Mouse (Mus musculus) spleen, adult 2 months (tissue): ENCODE measurements around the gene Rrp1b. TPM values are rescaled to one million over a fixed set of nuclear protein-coding genes. Genes with fewer than 3 reads are reported as not detected.
"Not testable (repeated sequence)": the region's sequence is repeated elsewhere in the genome, so short reads cannot be mapped to it uniquely, and the experiment has no call there.

Experiments used
- DNase-seq, 2 experiments: peaks; one replicate each; pipeline versions ENCODE4 v3.0.0 to v3.0.0-alpha.2; 2012 to 2021; ENCODE audit warnings: low spot score in 2 of 2, low read depth in 1 of 2
- H3K27ac ChIP-seq: fragments of 200-500 bp; 2 replicates; pipeline ENCODE4 v1.5.1; 2012; ENCODE audit warnings: low read length, inconsistent platforms; ENCODE audit not compliant: insufficient read depth
- H3K27me3 ChIP-seq: fragments of 200-500 bp; 2 replicates; pipeline ENCODE4 v1.6.1; 2012; ENCODE audit warnings: mild to moderate bottlenecking, moderate library complexity, low read length, inconsistent platforms; ENCODE audit not compliant: control insufficient read depth, insufficient read depth
- H3K36me3 ChIP-seq: fragments of 200-500 bp; 2 replicates; pipeline ENCODE4 v1.6.1; 2012; ENCODE audit warnings: mild to moderate bottlenecking, low read length, inconsistent platforms; ENCODE audit not compliant: control insufficient read depth, insufficient read depth
- H3K4me1 ChIP-seq: fragments of 200-500 bp; 2 replicates; pipeline ENCODE4 v1.6.1; 2011; ENCODE audit warnings: inconsistent platforms; ENCODE audit not compliant: control insufficient read depth, insufficient read depth, insufficient read length
- H3K4me3 ChIP-seq: fragments of 200-500 bp; 2 replicates; pipeline ENCODE4 v1.5.1; 2011; ENCODE audit warnings: mild to moderate bottlenecking, inconsistent platforms; ENCODE audit not compliant: insufficient read depth, insufficient read length; ENCODE audit errors: extremely low read depth
- CTCF ChIP-seq: fragments of 200-500 bp; IDR thresholded peaks from 2 replicates; pipeline ENCODE4 v1.5.1; 2011; ENCODE audit warnings: mild to moderate bottlenecking, inconsistent platforms; ENCODE audit not compliant: insufficient read depth, insufficient read length, insufficient replicate concordance; ENCODE audit errors: extremely low read depth
- POLR2A ChIP-seq: fragments of 200-500 bp; IDR thresholded peaks from 2 replicates; pipeline ENCODE4 v1.6.1; 2011; ENCODE audit warnings: low read depth, low read length, inconsistent platforms
- WGBS: fragments of 180-500 bp; shearing (Covaris S2); methylation state at CpG from one replicate; pipeline ENCODE4 v1.1.7; 2018; 5-methylcytosine and 5-hydroxymethylcytosine counted together
- polyA plus RNA-seq: library from polyadenylated mRNA; depleted of rRNA; stranded (reverse); fragments of >200 nt; gene quantifications from 2 replicates; pipeline ENCODE4 v1.2.3, GENCODE M21; 2012; rRNA removed

Rrp1b gene
- polyA plus RNA-seq, 1 experiment, result 9.4 TPM

GRCm38 (mm10) chr17:32107877-32108276 lies 72.0 kb downstream of the Rrp1b start:
- H3K27ac ChIP-seq, result no peak overlapping the region
- 63% methylated on average over 5 of the region's 5 CpGs for WGBS
- no peak for TF ChIP-seq POLR2A
- H3K36me3 ChIP-seq, result no peaks in the 10 kb centered on the region
- DNase-seq, result no peak
- H3K4me3 ChIP-seq, result no peak overlapping the region
- H3K27me3 ChIP-seq, result no peaks in the 10 kb centered on the region
- H3K4me1 ChIP-seq, result no peaks in the 10 kb centered on the region

GRCm38 (mm10) chr17:32108320-32109011 lies 72.6 kb downstream of the Rrp1b start:
- 57% methylated on average over 5 of the region's 5 CpGs for WGBS
- H3K27me3 ChIP-seq, H3K36me3 ChIP-seq, DNase-seq, H3K27ac ChIP-seq, H3K4me1 ChIP-seq, H3K4me3 ChIP-seq: not testable (repeated sequence)

- H3K4me3 ChIP-seq, result no peak overlapping the region
- no peaks in the 10 kb centered on the region for H3K36me3 ChIP-seq
- no peak for DNase-seq
- 63% methylated on average over 6 of the region's 6 CpGs for WGBS
- TF ChIP-seq POLR2A (no peak), CTCF (no peak)
- no peak overlapping the region for H3K27ac ChIP-seq
- peaks cover 4% of the 10 kb centered on the region; the same call in 1 of the 2 replicates for H3K4me1 ChIP-seq
- H3K27me3 ChIP-seq, result peaks cover 6% of the 10 kb centered on the region
Measured at GRCm38 (mm10) chr17:32109201-32109940, 73.5 kb downstream of the Rrp1b start.

GRCm38 (mm10) chr17:32110424-32110823 lies 74.5 kb downstream of the Rrp1b start:
- Histone ChIP-seq H3K27me3 (peaks cover 6% of the 10 kb centered on the region), H3K36me3 (no peaks in the 10 kb centered on the region), H3K4me1 (peaks cover 4% of the 10 kb centered on the region; the same call in 1 of the 2 replicates), H3K27ac (no peak overlapping the region), H3K4me3 (no peak overlapping the region)
- no peak for DNase-seq
- TF ChIP-seq POLR2A (no peak), CTCF (no peak)
- WGBS, result 75% methylated on average over 2 of the region's 2 CpGs

- H3K27me3 ChIP-seq, result peaks cover 6% of the 10 kb centered on the region
- TF ChIP-seq POLR2A (no peak), CTCF (no peak)
- no peak for DNase-seq
- WGBS, result 56% methylated on average over 10 of the region's 10 CpGs
- H3K4me3 ChIP-seq, result no peak overlapping the region
- H3K36me3 ChIP-seq, result no peaks in the 10 kb centered on the region
- H3K27ac ChIP-seq, result no peak overlapping the region
- peaks cover 4% of the 10 kb centered on the region; the same call in 1 of the 2 replicates for H3K4me1 ChIP-seq
Measured at GRCm38 (mm10) chr17:32110980-32111780, 75.3 kb downstream of the Rrp1b start.

Other genes starting within 250 kb of the Rrp1b start
- gene Sik1, start 180.3 kb upstream of the Rrp1b start, polyA plus RNA-seq, result 56.4 and 67.8 TPM in 2 replicates
- gene Hsf2bp, start 249 bp downstream of the Rrp1b start, polyA plus RNA-seq, result 0.15 TPM in 1 of 2 replicates, not detected in the other
- 23.5 and 24.5 TPM in 2 replicates for gene Notch3, start 130.8 kb downstream of the Rrp1b start, polyA plus RNA-seq
- gene Ephx3, start 153.4 kb downstream of the Rrp1b start, polyA plus RNA-seq, result 1.1 and 1.5 TPM in 2 replicates
- gene Brd4, start 248.6 kb downstream of the Rrp1b start, polyA plus RNA-seq, result 63.3 and 63.8 TPM in 2 replicates